ENCODE assay signal across 15 mouse cellular contexts in genomic region chr19:38592566-38593224, GRCm38 (mm10).
DNase-seq lines count a peak whose midpoint lies in the region; ATAC-seq and TF ChIP-seq lines count a peak whose summit lies in the region.
"Had no signal": no experiment of that assay in that cellular context is flagged by ENCODE, and none has a peak within 500 bp of the region (broad histone marks: within the 10 kb centered on the region; RNA-seq: fewer than 3 reads in every experiment).

No protein-coding gene starts in this region.

- peak; percentile 73 for DNase-seq in Muller cell, postnatal 12 days (ENCODE audit: inconsistent ontology term)
- DNase-seq in adipocyte (ENCODE audit: low spot score) = peak; percentile 55
- DNase-seq in gastrocnemius, postnatal 14 days = peak; percentile 43
- DNase-seq in thymus, adult 2 months = no peak
- DNase-seq in retina, postnatal 1 day = no peak
- DNase-seq: cerebellum, adult 8-10 months; embryo, embryonic 11 days; kidney, adult 11 months; liver had no signal

- H3K9me3 ChIP-seq in intestine, embryonic 15.5 days = no peaks in the 10 kb centered on the region
- H3K9me3 ChIP-seq in intestine, postnatal 0 days (ENCODE audit: control insufficient read depth) = no peaks in the 10 kb centered on the region
- H3K9me3 ChIP-seq in forebrain, embryonic 12.5 days = no peaks in the 10 kb centered on the region
- H3K9me3 ChIP-seq: neural tube, embryonic 12.5 days had no signal

- no peak for ATAC-seq in intestine, embryonic 15.5 days
- ATAC-seq in intestine, postnatal 0 days = no peak
- ATAC-seq in forebrain, embryonic 12.5 days (ENCODE audit: low FRiP score) = no peak
- ATAC-seq: midbrain, embryonic 16.5 days had no signal

- 62% methylated on average over 7 of the region's 7 CpGs for WGBS in intestine, embryonic 15.5 days
- WGBS in intestine, postnatal 0 days = 65% methylated on average over 7 of the region's 7 CpGs
- 84% methylated on average over 7 of the region's 7 CpGs for WGBS in thymus, adult 2 months
- WGBS in forebrain, embryonic 12.5 days = 86% methylated on average over 7 of the region's 7 CpGs

- no peak for TF ChIP-seq CTCF in intestine, postnatal 0 days (IDR thresholded peaks at IDR 0.05; ENCODE audit: low read depth)
- TF ChIP-seq CTCF in thymus, adult 2 months (IDR thresholded peaks at IDR 0.05; ENCODE audit: borderline replicate concordance, control insufficient read depth, extremely low read depth, insufficient read depth, low read length, poor library complexity) = no peak

- no peak overlapping the region for H3K4me2 ChIP-seq in intestine, embryonic 15.5 days (replicated peaks)
- no peak overlapping the region for H3K4me2 ChIP-seq in intestine, postnatal 0 days (replicated peaks; ENCODE audit: low read depth)
- H3K4me2 ChIP-seq in forebrain, embryonic 12.5 days = no peak overlapping the region
- H3K4me2 ChIP-seq: heart, embryonic 11.5 days; neural tube, embryonic 12.5 days had no signal

- H3K9ac ChIP-seq in intestine, embryonic 15.5 days = no peak overlapping the region
- H3K9ac ChIP-seq in intestine, postnatal 0 days (ENCODE audit: low read depth, low read length) = no peak overlapping the region
- no peak overlapping the region for H3K9ac ChIP-seq in forebrain, embryonic 12.5 days
- H3K9ac ChIP-seq: neural tube, embryonic 12.5 days had no signal

- H3K4me3 ChIP-seq in intestine, embryonic 15.5 days (replicated peaks) = no peak overlapping the region
- H3K4me3 ChIP-seq in intestine, postnatal 0 days (ENCODE audit: low read depth, low read length) = no peak overlapping the region
- no peak overlapping the region for H3K4me3 ChIP-seq in thymus, adult 2 months (ENCODE audit: control insufficient read depth, insufficient read depth, low read length)
- no peak overlapping the region for H3K4me3 ChIP-seq in forebrain, embryonic 12.5 days (replicated peaks)
- H3K4me3 ChIP-seq: neural tube, embryonic 12.5 days had no signal

- no peaks in the 10 kb centered on the region for H3K27me3 ChIP-seq in intestine, embryonic 15.5 days (replicated peaks)
- H3K27me3 ChIP-seq in intestine, postnatal 0 days (replicated peaks; ENCODE audit: control insufficient read depth, insufficient read depth, low read length) = no peaks in the 10 kb centered on the region
- H3K27me3 ChIP-seq in thymus, adult 2 months (ENCODE audit: control insufficient read depth, insufficient read depth, low read length) = no peaks in the 10 kb centered on the region
- H3K27me3 ChIP-seq in forebrain, embryonic 12.5 days = no peaks in the 10 kb centered on the region
- H3K27me3 ChIP-seq: neural tube, embryonic 12.5 days had no signal

- H3K4me1 ChIP-seq in intestine, embryonic 15.5 days (replicated peaks) = peaks cover 21% of the 10 kb centered on the region
- H3K4me1 ChIP-seq in intestine, postnatal 0 days (replicated peaks; ENCODE audit: control insufficient read depth, insufficient read depth, low read length) = no peaks in the 10 kb centered on the region
- no peaks in the 10 kb centered on the region for H3K4me1 ChIP-seq in thymus, adult 2 months (replicated peaks; ENCODE audit: control insufficient read depth, insufficient read depth, low read length)
- no peaks in the 10 kb centered on the region for H3K4me1 ChIP-seq in forebrain, embryonic 12.5 days
- H3K4me1 ChIP-seq: neural tube, embryonic 12.5 days had no signal

- no peaks in the 10 kb centered on the region for H3K36me3 ChIP-seq in intestine, embryonic 15.5 days
- no peaks in the 10 kb centered on the region for H3K36me3 ChIP-seq in intestine, postnatal 0 days (ENCODE audit: control insufficient read depth, insufficient read depth)
- H3K36me3 ChIP-seq in thymus, adult 2 months (ENCODE audit: control insufficient read depth, insufficient read depth, low read length) = no peaks in the 10 kb centered on the region
- H3K36me3 ChIP-seq in forebrain, embryonic 12.5 days (replicated peaks) = no peaks in the 10 kb centered on the region
- H3K36me3 ChIP-seq: neural tube, embryonic 12.5 days had no signal

- H3K27ac ChIP-seq in intestine, embryonic 15.5 days = peak overlapping the region; percentile 41
- no peak overlapping the region for H3K27ac ChIP-seq in intestine, postnatal 0 days (ENCODE audit: low read depth, low read length)
- H3K27ac ChIP-seq in thymus, adult 2 months (ENCODE audit: control insufficient read depth, insufficient read depth, low read length) = no peak overlapping the region
- no peak overlapping the region for H3K27ac ChIP-seq in forebrain, embryonic 12.5 days
- H3K27ac ChIP-seq: neural tube, embryonic 12.5 days had no signal

- intact Hi-C loops in gastrocnemius, postnatal 14 days (cut with DNase I; ENCODE audit: low total_unique reads) = no loop called here

- no peak for TF ChIP-seq POLR2A in thymus, adult 2 months (IDR thresholded peaks at IDR 0.05; ENCODE audit: control insufficient read depth, extremely low read depth, insufficient read depth, low read length, poor library complexity)

Comparison
In these comparisons a context has a peak if more than half of its experiments do, and no peak if none do; other contexts are left out.
1. DNase-seq: peak in Muller cell, postnatal 12 days (single experiment), adipocyte (single experiment) and gastrocnemius, postnatal 14 days (single experiment); none in thymus, adult 2 months (single experiment) and retina, postnatal 1 day (single experiment).